Mouse (Mus musculus): ENCODE data around the gene Ccl3. TPM values are rescaled to one million over a fixed set of nuclear protein-coding genes. Genes with fewer than 3 reads are reported as not detected.

Gene Ccl3
- polyA plus RNA-seq, 1 experiment from 2014 or later, result 0.33 TPM

DNA sequence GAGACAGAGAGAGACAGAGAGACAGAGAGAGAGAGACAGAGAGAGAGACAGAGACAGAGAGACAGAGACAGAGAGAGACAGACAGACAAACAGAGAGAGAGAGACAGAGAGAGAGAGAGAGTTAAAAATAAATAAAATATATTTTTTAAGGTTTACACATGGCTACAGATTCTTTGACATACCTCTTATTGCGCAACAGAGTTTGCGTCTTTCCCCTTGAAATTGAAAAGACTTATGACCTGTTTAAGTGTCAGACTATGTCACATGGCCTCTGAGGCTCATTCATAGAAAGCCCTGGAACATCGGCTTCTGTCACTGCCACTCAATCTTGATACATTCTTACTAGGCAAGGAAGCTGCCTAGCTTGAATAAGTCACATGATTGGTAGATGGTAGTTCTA, 45.8 kb downstream of the Ccl3 start:
- no peak overlapping the region for H3K27ac ChIP-seq (ENCODE audit: low read depth)
- H3K9ac ChIP-seq, result no peak overlapping the region
- no peaks in the 10 kb centered on the region for H3K9me3 ChIP-seq (ENCODE audit: low read depth, low read length)
- DNase-seq, result no peak
- WGBS, result 77% methylated on average over 3 of the region's 3 CpGs
- TF ChIP-seq CTCF (IDR thresholded peaks at IDR 0.05; ENCODE audit: low read depth), result no peak
- no peaks in the 10 kb centered on the region for H3K4me1 ChIP-seq (ENCODE audit: insufficient read depth)
- H3K27me3 ChIP-seq (ENCODE audit: insufficient read depth, low read length), result no peaks in the 10 kb centered on the region
- no peak overlapping the region for H3K4me3 ChIP-seq (ENCODE audit: low read depth, low read length)
- no peaks in the 10 kb centered on the region for H3K36me3 ChIP-seq (ENCODE audit: insufficient read depth)
- no peak overlapping the region for H3K4me2 ChIP-seq
- no peak for ATAC-seq (ENCODE audit: insufficient read depth)

DNA sequence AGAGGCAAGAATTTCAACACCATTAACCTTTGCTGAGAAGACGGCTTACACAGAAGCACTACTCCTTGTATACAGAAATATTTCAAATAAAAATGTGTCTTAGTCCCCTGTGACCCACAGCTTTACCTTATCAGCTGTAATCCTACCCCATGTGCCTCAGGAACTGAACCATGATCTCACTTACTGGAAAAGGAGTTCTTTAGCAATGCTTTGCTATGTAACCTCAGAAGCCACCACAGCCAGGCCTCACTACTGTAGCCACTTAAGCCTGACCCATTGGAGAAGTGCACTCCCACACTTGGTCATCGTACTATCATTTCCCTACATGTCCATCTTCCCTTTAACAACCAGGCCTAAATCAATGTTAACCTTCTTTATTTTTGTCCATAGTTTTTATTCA, 48.6 kb downstream of the Ccl3 start:
- no peak for TF ChIP-seq CTCF (IDR thresholded peaks at IDR 0.05; ENCODE audit: low read depth)
- Histone ChIP-seq H3K4me1 (ENCODE audit: insufficient read depth) (no peaks in the 10 kb centered on the region), H3K9ac (no peak overlapping the region), H3K9me3 (ENCODE audit: low read depth, low read length) (no peaks in the 10 kb centered on the region), H3K4me3 (ENCODE audit: low read depth, low read length) (no peak overlapping the region), H3K36me3 (ENCODE audit: insufficient read depth) (no peaks in the 10 kb centered on the region), H3K27me3 (ENCODE audit: insufficient read depth, low read length) (no peaks in the 10 kb centered on the region), H3K27ac (ENCODE audit: low read depth) (no peak overlapping the region), H3K4me2 (no peak overlapping the region)
- 56% methylated on average over 2 of the region's 2 CpGs for WGBS
- no peak for DNase-seq
- ATAC-seq (ENCODE audit: insufficient read depth), result no peak

DNA sequence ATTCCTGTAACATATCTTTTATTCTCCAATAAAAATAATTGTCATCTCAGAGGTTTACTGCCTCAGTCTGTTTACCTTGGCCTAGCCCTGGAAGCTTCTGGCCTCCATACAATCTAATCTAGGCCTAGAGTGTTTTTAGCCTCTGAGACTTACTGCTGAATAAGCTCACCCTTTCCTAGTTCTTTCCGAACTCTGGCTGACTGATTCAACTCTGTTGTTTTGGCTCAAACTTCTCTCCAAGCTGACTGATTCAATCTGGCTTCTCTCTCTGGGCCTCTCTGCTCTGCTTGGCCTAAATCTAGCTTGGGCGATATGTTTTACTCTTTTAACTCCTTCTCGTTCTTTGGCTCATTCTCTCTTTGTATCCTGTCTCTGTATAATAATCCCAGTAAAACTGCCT, 50.2 kb downstream of the Ccl3 start:
- H3K36me3 ChIP-seq (ENCODE audit: insufficient read depth), result no peaks in the 10 kb centered on the region
- H3K9ac ChIP-seq, result no peak overlapping the region
- no peaks in the 10 kb centered on the region for H3K9me3 ChIP-seq (ENCODE audit: low read depth, low read length)
- ATAC-seq (ENCODE audit: insufficient read depth), result no peak
- no peak for DNase-seq
- 0 out of 2 replicates have a peak overlapping the region, but pooled peaks have one; percentile 59 for H3K27ac ChIP-seq (ENCODE audit: low read depth)
- TF ChIP-seq CTCF (IDR thresholded peaks at IDR 0.05; ENCODE audit: low read depth), result no peak
- 84% methylated on average over 3 of the region's 3 CpGs for WGBS
- H3K27me3 ChIP-seq (ENCODE audit: insufficient read depth, low read length), result no peaks in the 10 kb centered on the region
- H3K4me2 ChIP-seq, result no peak overlapping the region
- no peak overlapping the region for H3K4me3 ChIP-seq (ENCODE audit: low read depth, low read length)
- H3K4me1 ChIP-seq (ENCODE audit: insufficient read depth), result no peaks in the 10 kb centered on the region

- no peak overlapping the region for H3K9ac ChIP-seq
- H3K4me1 ChIP-seq (ENCODE audit: insufficient read depth), result no peaks in the 10 kb centered on the region
- H3K27me3 ChIP-seq (ENCODE audit: insufficient read depth, low read length), result no peaks in the 10 kb centered on the region
- ATAC-seq (ENCODE audit: insufficient read depth), result peak; percentile 77
- H3K36me3 ChIP-seq (ENCODE audit: insufficient read depth), result no peaks in the 10 kb centered on the region
- no peak for TF ChIP-seq CTCF (IDR thresholded peaks at IDR 0.05; ENCODE audit: low read depth)
- H3K9me3 ChIP-seq (ENCODE audit: low read depth, low read length), result no peaks in the 10 kb centered on the region
- H3K4me2 ChIP-seq, result no peak overlapping the region
- no peak overlapping the region for H3K4me3 ChIP-seq (ENCODE audit: low read depth, low read length)
- WGBS, result 61% methylated on average over 3 of the region's 3 CpGs
- DNase-seq, result peak; percentile 53
- H3K27ac ChIP-seq (ENCODE audit: low read depth), result peak overlapping the region; percentile 66; the same call in 1 of the 2 replicates
Observed at GRCm38 (mm10) chr11:83598207-83598837, 50.8 kb downstream of the Ccl3 start.

Other genes with a start within 250 kb of the Ccl3 start
- gene Rasl10b, start 240.2 kb downstream of the Ccl3 start, polyA plus RNA-seq (2014; fragmentation: Nextera tagmentation; extraction: Ambion mirVana), result 0.88 and 1.3 TPM in 2 replicates
- gene Gas2l2, start 219.9 kb downstream of the Ccl3 start, polyA plus RNA-seq (2014; fragmentation: Nextera tagmentation; extraction: Ambion mirVana), result not detected in 2 replicates
- 0.23 and 0.64 TPM in 2 replicates for gene 1700020L24Rik, start 211.7 kb downstream of the Ccl3 start, polyA plus RNA-seq (2014; fragmentation: Nextera tagmentation; extraction: Ambion mirVana)
- gene Mmp28, start 186.3 kb downstream of the Ccl3 start, polyA plus RNA-seq (2014; fragmentation: Nextera tagmentation; extraction: Ambion mirVana), result 2.1 TPM in 2 replicates
- 14.4 and 14.7 TPM in 2 replicates for gene Taf15, start 176.3 kb downstream of the Ccl3 start, polyA plus RNA-seq (2014; fragmentation: Nextera tagmentation; extraction: Ambion mirVana)
- 0.09 TPM in 1 of 2 replicates, not detected in the other for gene Heatr9, start 127.2 kb downstream of the Ccl3 start, polyA plus RNA-seq (2014; fragmentation: Nextera tagmentation; extraction: Ambion mirVana)
- gene Ccl5, start 118.8 kb downstream of the Ccl3 start, polyA plus RNA-seq (2014; fragmentation: Nextera tagmentation; extraction: Ambion mirVana), result 0.64 TPM in 1 of 2 replicates, not detected in the other
- gene Ccl9, start 70.7 kb downstream of the Ccl3 start, polyA plus RNA-seq (2014; fragmentation: Nextera tagmentation; extraction: Ambion mirVana), result 2.8 and 7.0 TPM in 2 replicates
- 4.8 and 7.2 TPM in 2 replicates for gene Ccl6, start 56.3 kb downstream of the Ccl3 start, polyA plus RNA-seq (2014; fragmentation: Nextera tagmentation; extraction: Ambion mirVana)
- gene Rpl9-ps1, start 3.7 kb downstream of the Ccl3 start, polyA plus RNA-seq (2014; fragmentation: Nextera tagmentation; extraction: Ambion mirVana), result not detected in 2 replicates
- gene Ccl4, start 13.2 kb upstream of the Ccl3 start, polyA plus RNA-seq (2014; fragmentation: Nextera tagmentation; extraction: Ambion mirVana), result 0.59 and 1.3 TPM in 2 replicates
- gene Wfdc17, start 54.6 kb upstream of the Ccl3 start, polyA plus RNA-seq (2014; fragmentation: Nextera tagmentation; extraction: Ambion mirVana), result 0.76 and 2.8 TPM in 2 replicates
- 0.41 TPM in 1 of 2 replicates, not detected in the other for gene Wfdc18, start 59.7 kb upstream of the Ccl3 start, polyA plus RNA-seq (2014; fragmentation: Nextera tagmentation; extraction: Ambion mirVana)
- gene Wfdc21, start 97.6 kb upstream of the Ccl3 start, polyA plus RNA-seq (2014; fragmentation: Nextera tagmentation; extraction: Ambion mirVana), result 0.99 and 1.2 TPM in 2 replicates
- 25.6 and 26.5 TPM in 2 replicates for gene Heatr6, start 104.3 kb upstream of the Ccl3 start, polyA plus RNA-seq (2014; fragmentation: Nextera tagmentation; extraction: Ambion mirVana)
- gene Hnf1b, start 200.7 kb upstream of the Ccl3 start, polyA plus RNA-seq (2014; fragmentation: Nextera tagmentation; extraction: Ambion mirVana), result 10.9 and 11.4 TPM in 2 replicates

Data from lung, embryonic 14.5 days (tissue).